Mouse (Mus musculus): Measurements from ENCODE around the gene Pdk2. TPM values are rescaled to one million over a fixed set of nuclear protein-coding genes. Genes with fewer than 3 reads are reported as not detected.
A peak's percentile ranks its signal among the peaks of the same experiment; 100 is the strongest.

Gene Pdk2
- total RNA-seq, 1 experiment from 2014 or later = 3.7 TPM

GRCm38 (mm10) chr11:95007418-95007817 lies 33.7 kb downstream of the Pdk2 start:
- no peak for ATAC-seq (replicated peaks; ENCODE audit: low read depth, poor library complexity, severe bottlenecking)

GRCm38 (mm10) chr11:95006525-95007219 lies 34.5 kb downstream of the Pdk2 start:
- peak; percentile 48 for ATAC-seq (replicated peaks; ENCODE audit: low read depth, poor library complexity, severe bottlenecking)

- ATAC-seq (replicated peaks; ENCODE audit: low read depth, poor library complexity, severe bottlenecking) = no peak
Observed at GRCm38 (mm10) chr11:95006038-95006437, 35.1 kb downstream of the Pdk2 start.

GRCm38 (mm10) chr11:95004937-95005198 lies 36.3 kb downstream of the Pdk2 start:
- ATAC-seq (replicated peaks; ENCODE audit: low read depth, poor library complexity, severe bottlenecking) = no peak

- ATAC-seq (replicated peaks; ENCODE audit: low read depth, poor library complexity, severe bottlenecking) = no peak
Observed at GRCm38 (mm10) chr11:95004136-95004936, 36.8 kb downstream of the Pdk2 start.

- ATAC-seq (replicated peaks; ENCODE audit: low read depth, poor library complexity, severe bottlenecking) = no peak
Observed at GRCm38 (mm10) chr11:95002705-95003104, 38.4 kb downstream of the Pdk2 start.

GRCm38 (mm10) chr11:95001584-95002347 lies 39.4 kb downstream of the Pdk2 start:
- no peak for ATAC-seq (replicated peaks; ENCODE audit: low read depth, poor library complexity, severe bottlenecking)

GRCm38 (mm10) chr11:95001058-95001457 lies 40.1 kb downstream of the Pdk2 start:
- peak; percentile 39 for ATAC-seq (replicated peaks; ENCODE audit: low read depth, poor library complexity, severe bottlenecking)

GRCm38 (mm10) chr11:95000548-95000947 lies 40.6 kb downstream of the Pdk2 start:
- ATAC-seq (replicated peaks; ENCODE audit: low read depth, poor library complexity, severe bottlenecking) = peak; percentile 33

GRCm38 (mm10) chr11:95000128-95000527 lies 41.0 kb downstream of the Pdk2 start:
- no peak for ATAC-seq (replicated peaks; ENCODE audit: low read depth, poor library complexity, severe bottlenecking)

- no peak for ATAC-seq (replicated peaks; ENCODE audit: low read depth, poor library complexity, severe bottlenecking)
Observed at GRCm38 (mm10) chr11:94998041-94998531, 43.1 kb downstream of the Pdk2 start.

- ATAC-seq (replicated peaks; ENCODE audit: low read depth, poor library complexity, severe bottlenecking) = peak; percentile 62
Observed at GRCm38 (mm10) chr11:94997596-94997995, 43.6 kb downstream of the Pdk2 start.

GRCm38 (mm10) chr11:94996984-94997383 lies 44.2 kb downstream of the Pdk2 start:
- no peak for ATAC-seq (replicated peaks; ENCODE audit: low read depth, poor library complexity, severe bottlenecking)

GRCm38 (mm10) chr11:94996101-94996500 lies 45.1 kb downstream of the Pdk2 start:
- ATAC-seq (replicated peaks; ENCODE audit: low read depth, poor library complexity, severe bottlenecking) = no peak

- no peak for ATAC-seq (replicated peaks; ENCODE audit: low read depth, poor library complexity, severe bottlenecking)
Observed at GRCm38 (mm10) chr11:94994947-94995772, 46.0 kb downstream of the Pdk2 start.

GRCm38 (mm10) chr11:94994208-94994814 lies 46.8 kb downstream of the Pdk2 start:
- ATAC-seq (replicated peaks; ENCODE audit: low read depth, poor library complexity, severe bottlenecking) = no peak

GRCm38 (mm10) chr11:94992754-94993606 lies 48.2 kb downstream of the Pdk2 start:
- ATAC-seq (replicated peaks; ENCODE audit: low read depth, poor library complexity, severe bottlenecking) = peak; percentile 27

GRCm38 (mm10) chr11:94992480-94992753 lies 48.7 kb downstream of the Pdk2 start:
- ATAC-seq (replicated peaks; ENCODE audit: low read depth, poor library complexity, severe bottlenecking) = no peak
